Mouse (Mus musculus) CH12.LX (cell line): ENCODE measurements around the gene Tmem223. TPM values are rescaled to one million over a fixed set of nuclear protein-coding genes. Genes with fewer than 3 reads are reported as not detected.

Experiments used
- DNase-seq: peaks from one replicate; pipeline ENCODE4 v3.0.0-alpha.2; 2013; ENCODE audit errors: extremely low read depth
- H3K27ac ChIP-seq: 2 replicates; pipeline ENCODE4 v1.5.1; 2012; ENCODE audit warnings: low read depth, mild to moderate bottlenecking, control low read depth, moderate library complexity; ENCODE audit not compliant: insufficient read depth
- H3K27me3 ChIP-seq: replicated peaks from 2 replicates; pipeline ENCODE3; 2012; ENCODE audit warnings: inconsistent platforms
- H3K36me3 ChIP-seq, 2 experiments: replicated peaks in 1 of 2; 2 replicates each; pipeline versions ENCODE3 to v1.6.1; 2012; ENCODE audit warnings: inconsistent platforms in 1 of 2, low read length in 1 of 2, mild to moderate bottlenecking in 1 of 2, mixed read lengths in 1 of 2, moderate library complexity in 1 of 2; ENCODE audit not compliant: control insufficient read depth in 1 of 2, insufficient read depth in 1 of 2
- H3K4me1 ChIP-seq, 2 experiments: 2 replicates each; pipeline ENCODE4 v1.6.1; 2012; ENCODE audit warnings: inconsistent platforms in 1 of 2, moderate library complexity in 1 of 2; ENCODE audit not compliant: insufficient read depth in 2 of 2, control insufficient read depth in 1 of 2
- H3K4me2 ChIP-seq: 2 replicates; pipeline ENCODE4 v1.6.1; 2012; ENCODE audit warnings: low read depth, mild to moderate bottlenecking, control low read depth; ENCODE audit not compliant: poor library complexity, insufficient read depth, severe bottlenecking
- H3K4me3 ChIP-seq, 3 experiments: fragments of 150-350 bp in 1 of 3; sonication (generic) in 1 of 3; replicated peaks in 1 of 3; 2 replicates each; pipeline versions ENCODE3 to v1.5.1; 2011 to 2012; ENCODE audit warnings: low read depth in 2 of 3, low read length in 2 of 3, mild to moderate bottlenecking in 2 of 3, moderate library complexity in 2 of 3, control low read depth in 1 of 3, improper control_type of control experiment in 1 of 3, inconsistent platforms in 1 of 3, mixed read lengths in 1 of 3; ENCODE audit not compliant: poor library complexity in 1 of 3
- H3K79me2 ChIP-seq: replicated peaks from 2 replicates; pipeline ENCODE4 v1.6.1; 2012; ENCODE audit warnings: mild to moderate bottlenecking, moderate library complexity; ENCODE audit not compliant: control insufficient read depth, poor library complexity, insufficient read depth, severe bottlenecking; ENCODE audit errors: extremely low read depth
- H3K9ac ChIP-seq: 2 replicates; pipeline ENCODE4 v1.6.1; 2012; ENCODE audit warnings: low read depth, mild to moderate bottlenecking, control low read depth, moderate library complexity; ENCODE audit not compliant: insufficient read depth
- H3K9me3 ChIP-seq: replicated peaks from 2 replicates; pipeline ENCODE3; 2012; ENCODE audit warnings: low read length, inconsistent platforms, mixed read lengths
- BHLHE40 ChIP-seq: IDR thresholded peaks from 2 replicates; pipeline ENCODE4 v1.6.1; 2011; ENCODE audit warnings: mild to moderate bottlenecking, low read depth, low read length, improper control_type of control experiment
- CHD1 ChIP-seq: IDR thresholded peaks from 2 replicates; pipeline ENCODE4 v1.6.1; 2012; ENCODE audit warnings: low read depth, low read length, improper control_type of control experiment, inconsistent platforms
- CHD2 ChIP-seq: IDR thresholded peaks from 2 replicates; pipeline ENCODE4 v1.6.1; 2011; ENCODE audit warnings: low read length, improper control_type of control experiment
- CTCF ChIP-seq, 2 experiments: IDR thresholded peaks in 1 of 2; conservative IDR thresholded peaks in 1 of 2; 2 replicates each; pipeline ENCODE4 v1.5.1; 2011 to 2012; ENCODE audit warnings: low read depth in 2 of 2, low read length in 2 of 2, improper control_type of control experiment in 1 of 2, inconsistent platforms in 1 of 2, mild to moderate bottlenecking in 1 of 2, moderate library complexity in 1 of 2
- E2F4 ChIP-seq: IDR thresholded peaks from 2 replicates; pipeline ENCODE4 v1.6.1; 2011; ENCODE audit warnings: low read depth, low read length, improper control_type of control experiment; ENCODE audit not compliant: insufficient replicate concordance
- ELF1 ChIP-seq: IDR thresholded peaks from 2 replicates; pipeline ENCODE4 v1.6.1; 2014; ENCODE audit warnings: low read depth, mild to moderate bottlenecking, inconsistent platforms, low read length, improper control_type of control experiment
- EP300 ChIP-seq: IDR thresholded peaks from 2 replicates; pipeline ENCODE4 v1.6.1; 2011; ENCODE audit warnings: low read length, improper control_type of control experiment
- ETS1 ChIP-seq: conservative IDR thresholded peaks from 2 replicates; pipeline ENCODE4 v1.6.1; 2012; ENCODE audit warnings: low read depth, mild to moderate bottlenecking, inconsistent platforms, low read length, improper control_type of control experiment, moderate library complexity
- GABPA ChIP-seq: IDR thresholded peaks from 2 replicates; pipeline ENCODE4 v1.6.1; 2012; ENCODE audit warnings: low read depth, low read length, improper control_type of control experiment, inconsistent platforms; ENCODE audit not compliant: insufficient replicate concordance
- HCFC1 ChIP-seq: IDR thresholded peaks from 2 replicates; pipeline ENCODE4 v1.6.1; 2012; ENCODE audit warnings: low read depth, mild to moderate bottlenecking, inconsistent platforms, low read length, improper control_type of control experiment
- IRF4 ChIP-seq: IDR thresholded peaks from 2 replicates; pipeline ENCODE4 v1.6.1; 2014; ENCODE audit warnings: low read depth, mild to moderate bottlenecking, inconsistent platforms, low read length, improper control_type of control experiment
- JUN ChIP-seq: IDR thresholded peaks from 2 replicates; pipeline ENCODE4 v1.6.1; 2011; ENCODE audit warnings: low read depth, mild to moderate bottlenecking, low read length, improper control_type of control experiment, moderate library complexity; ENCODE audit not compliant: insufficient read depth
- JUND ChIP-seq: conservative IDR thresholded peaks from 2 replicates; pipeline ENCODE4 v1.6.1; 2011; ENCODE audit warnings: low read depth, low read length, improper control_type of control experiment
- KAT2A ChIP-seq: IDR thresholded peaks from 2 replicates; pipeline ENCODE4 v1.6.1; 2012; ENCODE audit warnings: low read length, improper control_type of control experiment, inconsistent platforms; ENCODE audit not compliant: insufficient replicate concordance
- MAFK ChIP-seq: IDR thresholded peaks from 2 replicates; pipeline ENCODE4 v1.6.1; 2011; ENCODE audit warnings: low read length, improper control_type of control experiment; ENCODE audit not compliant: insufficient replicate concordance
- MAX ChIP-seq: IDR thresholded peaks from 2 replicates; pipeline ENCODE4 v1.6.1; 2011; ENCODE audit warnings: low read length, improper control_type of control experiment
- MAZ ChIP-seq: IDR thresholded peaks from 2 replicates; pipeline ENCODE4 v1.6.1; 2012; ENCODE audit warnings: low read depth, mild to moderate bottlenecking, inconsistent platforms, low read length, improper control_type of control experiment, moderate library complexity
- MEF2A ChIP-seq: IDR thresholded peaks from 2 replicates; pipeline ENCODE4 v1.6.1; 2014; ENCODE audit warnings: low read depth, mild to moderate bottlenecking, inconsistent platforms, low read length, improper control_type of control experiment, borderline replicate concordance
- MXI1 ChIP-seq: IDR thresholded peaks from 2 replicates; pipeline ENCODE4 v1.6.1; 2011; ENCODE audit warnings: mild to moderate bottlenecking, low read depth, low read length, improper control_type of control experiment
- MYC ChIP-seq: IDR thresholded peaks from 2 replicates; pipeline ENCODE4 v1.6.1; 2011; ENCODE audit warnings: low read depth, mild to moderate bottlenecking, improper control_type of control experiment, low read length
- NELFE ChIP-seq: IDR thresholded peaks from 2 replicates; pipeline ENCODE4 v1.6.1; 2011; ENCODE audit warnings: low read depth, low read length, improper control_type of control experiment
- NRF1 ChIP-seq: IDR thresholded peaks from 2 replicates; pipeline ENCODE4 v1.6.1; 2014; ENCODE audit warnings: low read depth, mild to moderate bottlenecking, inconsistent platforms, low read length, improper control_type of control experiment, moderate library complexity
- PAX5 ChIP-seq: IDR thresholded peaks from 2 replicates; pipeline ENCODE4 v1.6.1; 2012; ENCODE audit warnings: low read length, inconsistent platforms, mixed read lengths
- POLR2A ChIP-seq: IDR thresholded peaks from 2 replicates; pipeline ENCODE4 v1.6.1; 2011; ENCODE audit warnings: low read depth, mild to moderate bottlenecking, improper control_type of control experiment, low read length
- POLR2AphosphoS2 ChIP-seq: IDR thresholded peaks from 2 replicates; pipeline ENCODE4 v1.6.1; 2011; ENCODE audit warnings: low read depth, low read length, improper control_type of control experiment
- RAD21 ChIP-seq: IDR thresholded peaks from 2 replicates; pipeline ENCODE4 v1.6.1; 2011; ENCODE audit warnings: low read depth, mild to moderate bottlenecking, low read length, improper control_type of control experiment, moderate library complexity
- RCOR1 ChIP-seq: conservative IDR thresholded peaks from 2 replicates; pipeline ENCODE4 v1.6.1; 2012; ENCODE audit warnings: low read depth, mild to moderate bottlenecking, inconsistent platforms, low read length, improper control_type of control experiment
- SIN3A ChIP-seq: IDR thresholded peaks from 2 replicates; pipeline ENCODE4 v1.6.1; 2012; ENCODE audit warnings: low read length, improper control_type of control experiment, inconsistent platforms
- SMC3 ChIP-seq: IDR thresholded peaks from 2 replicates; pipeline ENCODE4 v1.6.1; 2011; ENCODE audit warnings: low read depth, low read length, improper control_type of control experiment
- TBP ChIP-seq: conservative IDR thresholded peaks from 2 replicates; pipeline ENCODE4 v1.6.1; 2011; ENCODE audit warnings: low read depth, low read length, improper control_type of control experiment
- TCF12 ChIP-seq: IDR thresholded peaks from 2 replicates; pipeline ENCODE4 v1.6.1; 2014; ENCODE audit warnings: low read depth, mild to moderate bottlenecking, inconsistent platforms, low read length, improper control_type of control experiment
- UBTF ChIP-seq: IDR thresholded peaks from 2 replicates; pipeline ENCODE4 v1.6.1; 2012; ENCODE audit warnings: low read depth, mild to moderate bottlenecking, inconsistent platforms, low read length, improper control_type of control experiment, moderate library complexity
- USF1 ChIP-seq: IDR thresholded peaks from 2 replicates; pipeline ENCODE4 v1.6.1; 2014; ENCODE audit warnings: low read depth, mild to moderate bottlenecking, inconsistent platforms, low read length, improper control_type of control experiment
- USF2 ChIP-seq: conservative IDR thresholded peaks from 2 replicates; pipeline ENCODE4 v1.6.1; 2011; ENCODE audit warnings: low read depth, low read length, improper control_type of control experiment
- ZC3H11A ChIP-seq: IDR thresholded peaks from 2 replicates; pipeline ENCODE4 v1.6.1; 2012; ENCODE audit warnings: low read depth, mild to moderate bottlenecking, inconsistent platforms, low read length, improper control_type of control experiment
- ZKSCAN1 ChIP-seq: IDR thresholded peaks from 2 replicates; pipeline ENCODE4 v1.6.1; 2012; ENCODE audit warnings: low read depth, inconsistent platforms, low read length, improper control_type of control experiment, borderline replicate concordance
- ZMIZ1 ChIP-seq: IDR thresholded peaks from 2 replicates; pipeline ENCODE4 v1.6.1; 2012; ENCODE audit warnings: low read depth, mild to moderate bottlenecking, inconsistent platforms, low read length, improper control_type of control experiment
- ZNF384 ChIP-seq: IDR thresholded peaks from 2 replicates; pipeline ENCODE4 v1.6.1; 2012; ENCODE audit warnings: low read depth, low read length, improper control_type of control experiment, inconsistent platforms
- dilution Hi-C: fragments of 300-500 bp; cut with MboI; formaldehyde crosslinking; loops from 2 replicates; pipeline ENCODE4 v1.14.3; 2020; ENCODE audit warnings: low sequenced_read_pairs; ENCODE audit not compliant: extremely low pct_unique_long_range_greater_than_20kb, extremely low pct_ligation_motif_present
- in situ Hi-C: fragments of 300-500 bp; cut with MboI; formaldehyde crosslinking; loops from 3 replicates; pipeline ENCODE4 v1.14.3; 2019; ENCODE audit warnings: low sequenced_read_pairs, low pct_ligation_motif_present, low pct_unique_long_range_greater_than_20kb, mixed read lengths
- polyA plus RNA-seq: library from polyadenylated mRNA; unstranded; fragments of >175 nt; gene quantifications from 2 replicates; pipeline ENCODE4 v1.2.1, GENCODE M21; 2012; ENCODE audit warnings: low read depth; ENCODE audit not compliant: insufficient read length
- total RNA-seq, 2 experiments: library from RNA; depleted of rRNA; stranded (reverse); fragments of 300-350 nt in 1 of 2; fragments of >200 nt in 1 of 2; gene quantifications; 2 replicates each; pipeline ENCODE4 v1.2.3; 2012 to 2014

Gene Tmem223
- total and polyA plus RNA-seq, 3 experiments: 45.7 to 106 (median 56.5) TPM

DNA sequence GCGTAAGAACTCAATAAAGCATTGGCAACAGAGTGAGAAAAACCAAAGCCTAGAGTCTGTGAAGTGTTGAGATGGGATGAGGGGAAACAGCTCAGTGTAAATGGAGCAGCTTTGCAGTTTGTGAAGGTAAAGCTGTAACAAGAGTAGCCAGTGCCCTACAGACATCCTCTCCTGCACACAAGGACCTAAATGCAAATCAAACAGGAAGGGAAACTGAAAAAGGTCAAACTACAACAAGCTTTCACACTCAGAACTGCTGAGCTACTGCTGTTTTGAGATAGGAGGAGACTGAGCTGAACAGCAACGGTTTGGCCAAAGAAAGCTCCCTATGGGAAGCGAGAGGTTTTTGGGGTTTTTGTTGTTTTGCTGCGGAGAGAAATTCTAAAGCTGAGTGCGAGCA lies 36.0 kb downstream of the Tmem223 start:
- Histone ChIP-seq H3K79me2 (peaks cover 8% of the 10 kb centered on the region; the same call in 1 of the 2 replicates), H3K27me3 (no peaks in the 10 kb centered on the region), H3K27ac (peak overlapping the region; percentile 97), H3K4me1 (peaks cover 14 to 73% of the 10 kb centered on the region in 2 experiments), H3K9me3 (no peaks in the 10 kb centered on the region), H3K4me2 (peak overlapping the region; percentile 72), H3K4me3 (peak overlapping the region; percentile 19 to 38 (median 36)), H3K9ac (peak overlapping the region; percentile 57), H3K36me3 (peaks cover 26 to 53% of the 10 kb centered on the region in 2 experiments)
- peak; percentile 78 for DNase-seq
- dilution Hi-C loops: no loop called here
- TF ChIP-seq POLR2AphosphoS2 (peak; percentile 46; the same call in 1 of the 2 replicates), UBTF (no peak), RCOR1 (peak; percentile 52; the same call in 1 of the 2 replicates), JUND (no peak), PAX5 (no peak), JUN (no peak), IRF4 (peak; percentile 88), MAZ (no peak), HCFC1 (peak; percentile 42; the same call in 1 of the 2 replicates), EP300 (peak; percentile 86), MEF2A (peak; percentile 38; the same call in 1 of the 2 replicates), NRF1 (no peak), SMC3 (no peak; the same call in 1 of the 2 replicates), CHD2 (0 out of 2 replicates have a peak, but pooled peaks have one; percentile 15), TBP (no peak), E2F4 (no peak), BHLHE40 (peak; percentile 39; the same call in 1 of the 2 replicates), ELF1 (peak; percentile 50; the same call in 1 of the 2 replicates), CTCF (conservative IDR thresholded peaks at IDR 0.05 in 1 of 2, IDR thresholded peaks at IDR 0.05 in 1 of 2; ENCODE audit: low read depth in 2 of 2, low read length in 2 of 2) (no peak), GABPA (no peak), CHD1 (0 out of 2 replicates have a peak, but pooled peaks have one; percentile 44), ETS1 (peak; percentile 72), NELFE (no peak), RAD21 (no peak), MXI1 (0 out of 2 replicates have a peak, but pooled peaks have one; percentile 14), KAT2A (no peak), MAFK (peak; percentile 63), TCF12 (peak; percentile 71; the same call in 1 of the 2 replicates), ZNF384 (no peak), ZMIZ1 (0 out of 2 replicates have a peak, but pooled peaks have one; percentile 52), MAX (peak; percentile 21; the same call in 1 of the 2 replicates), USF2 (no peak), ZC3H11A (no peak), ZKSCAN1 (no peak), USF1 (no peak), POLR2A (peak; percentile 47; the same call in 1 of the 2 replicates), MYC (peak; percentile 29; the same call in 1 of the 2 replicates), SIN3A (peak; percentile 93)
- in situ Hi-C loops: no loop called here
